Mouse (Mus musculus): ENCODE results near the gene Itga2b. TPM values are rescaled to one million over a fixed set of nuclear protein-coding genes. Genes with fewer than 3 reads are reported as not detected.

Itga2b gene
- polyA plus RNA-seq, 1 experiment from 2014 or later, result 9.1 TPM

Small RNAs within 50 kb of the gene (microRNA-seq; reads per million reads assigned to microRNA genes)
- not detected for gene Mir6930 (ENCODE audit: borderline number of aligned reads)

Other genes starting within 250 kb of the Itga2b start
- 105 and 106 TPM in 2 replicates for gene Hdac5, start 240.0 kb downstream of the Itga2b start, polyA plus RNA-seq (2015; fragmentation: Nextera tagmentation; extraction: Ambion mirVana)
- gene BC030867, start 221.2 kb downstream of the Itga2b start, polyA plus RNA-seq (2015; fragmentation: Nextera tagmentation; extraction: Ambion mirVana), result 13.6 and 16.0 TPM in 2 replicates
- gene Asb16, start 201.4 kb downstream of the Itga2b start, polyA plus RNA-seq (2015; fragmentation: Nextera tagmentation; extraction: Ambion mirVana), result 0.12 and 0.26 TPM in 2 replicates
- gene Tmub2, start 185.2 kb downstream of the Itga2b start, polyA plus RNA-seq (2015; fragmentation: Nextera tagmentation; extraction: Ambion mirVana), result 58.3 and 59.5 TPM in 2 replicates
- 18.4 and 20.0 TPM in 2 replicates for gene Atxn7l3, start 173.5 kb downstream of the Itga2b start, polyA plus RNA-seq (2015; fragmentation: Nextera tagmentation; extraction: Ambion mirVana)
- gene Ubtf, start 150.4 kb downstream of the Itga2b start, polyA plus RNA-seq (2015; fragmentation: Nextera tagmentation; extraction: Ambion mirVana), result 86.6 and 87.3 TPM in 2 replicates
- 5.0 and 5.2 TPM in 2 replicates for gene Slc4a1, start 103.9 kb downstream of the Itga2b start, polyA plus RNA-seq (2015; fragmentation: Nextera tagmentation; extraction: Ambion mirVana)
- 7.5 and 8.3 TPM in 2 replicates for gene Rundc3a, start 76.7 kb downstream of the Itga2b start, polyA plus RNA-seq (2015; fragmentation: Nextera tagmentation; extraction: Ambion mirVana)
- gene Slc25a39, start 62.2 kb downstream of the Itga2b start, polyA plus RNA-seq (2015; fragmentation: Nextera tagmentation; extraction: Ambion mirVana), result 197 and 199 TPM in 2 replicates
- 196 and 199 TPM in 2 replicates for gene Grn, start 39.8 kb downstream of the Itga2b start, polyA plus RNA-seq (2015; fragmentation: Nextera tagmentation; extraction: Ambion mirVana)
- gene Fam171a2, start 22.4 kb downstream of the Itga2b start, polyA plus RNA-seq (2015; fragmentation: Nextera tagmentation; extraction: Ambion mirVana), result 8.5 and 9.7 TPM in 2 replicates
- 56.2 and 59.1 TPM in 2 replicates for gene Gpatch8, start 86.3 kb upstream of the Itga2b start, polyA plus RNA-seq (2015; fragmentation: Nextera tagmentation; extraction: Ambion mirVana)
- gene Gm11627, start 109.3 kb upstream of the Itga2b start, polyA plus RNA-seq (2015; fragmentation: Nextera tagmentation; extraction: Ambion mirVana), result 11.1 and 12.0 TPM in 2 replicates
- 45.8 and 47.6 TPM in 2 replicates for gene Fzd2, start 134.3 kb upstream of the Itga2b start, polyA plus RNA-seq (2015; fragmentation: Nextera tagmentation; extraction: Ambion mirVana)
- gene Meioc, start 193.6 kb upstream of the Itga2b start, polyA plus RNA-seq (2015; fragmentation: Nextera tagmentation; extraction: Ambion mirVana), result 0.58 and 0.80 TPM in 2 replicates
- gene Ccdc43, start 227.7 kb upstream of the Itga2b start, polyA plus RNA-seq (2015; fragmentation: Nextera tagmentation; extraction: Ambion mirVana), result 40.4 and 41.6 TPM in 2 replicates